In genomic region chr12:110550364-110550763, GRCm38 (mm10) we compare ENCODE assay signal across 15 mouse cellular contexts.
"Had no signal": no experiment of that assay in that cellular context is flagged by ENCODE, and none has a peak within 500 bp of the region (broad histone marks: within the 10 kb centered on the region; RNA-seq: fewer than 3 reads in every experiment).

No protein-coding gene starts in this region.

- H3K4me2 ChIP-seq: limb, embryonic 13.5 days; midbrain, embryonic 13.5 days; neural tube, embryonic 13.5 days had no signal

- ATAC-seq: intestine, postnatal 0 days; midbrain, embryonic 13.5 days; midbrain, embryonic 16.5 days had no signal

- H3K4me3 ChIP-seq: limb, embryonic 10.5 days; limb, embryonic 13.5 days; midbrain, embryonic 13.5 days; myocyte; neural tube, embryonic 13.5 days had no signal

- H3K27ac ChIP-seq: kidney, postnatal 0 days; limb, embryonic 10.5 days; limb, embryonic 13.5 days; midbrain, embryonic 13.5 days; neural tube, embryonic 13.5 days had no signal

- DNase-seq: kidney, adult 2 months; kidney, postnatal 25 days; lung, adult 2 months; lung, postnatal 14 days; retina, postnatal 1 day; thymus, adult 18-20 months; thymus, postnatal 4 days had no signal

- H3K9me3 ChIP-seq: limb, embryonic 10.5 days; limb, embryonic 13.5 days; midbrain, embryonic 13.5 days; neural tube, embryonic 13.5 days had no signal

- H3K9ac ChIP-seq: limb, embryonic 13.5 days; midbrain, embryonic 13.5 days; neural tube, embryonic 13.5 days had no signal

- H3K27me3 ChIP-seq: limb, embryonic 13.5 days; midbrain, embryonic 13.5 days; neural tube, embryonic 13.5 days had no signal

- H3K4me1 ChIP-seq: limb, embryonic 10.5 days; limb, embryonic 13.5 days; midbrain, embryonic 13.5 days; neural tube, embryonic 13.5 days had no signal
